Mouse (Mus musculus): Measurements from ENCODE around the gene Ptgir. TPM values are rescaled to one million over a fixed set of nuclear protein-coding genes. Genes with fewer than 3 reads are reported as not detected.
A peak's percentile ranks its signal among the peaks of the same experiment; 100 is the strongest.

Ptgir gene
- polyA plus RNA-seq, 1 experiment from 2014 or later: 0.83 TPM

DNA sequence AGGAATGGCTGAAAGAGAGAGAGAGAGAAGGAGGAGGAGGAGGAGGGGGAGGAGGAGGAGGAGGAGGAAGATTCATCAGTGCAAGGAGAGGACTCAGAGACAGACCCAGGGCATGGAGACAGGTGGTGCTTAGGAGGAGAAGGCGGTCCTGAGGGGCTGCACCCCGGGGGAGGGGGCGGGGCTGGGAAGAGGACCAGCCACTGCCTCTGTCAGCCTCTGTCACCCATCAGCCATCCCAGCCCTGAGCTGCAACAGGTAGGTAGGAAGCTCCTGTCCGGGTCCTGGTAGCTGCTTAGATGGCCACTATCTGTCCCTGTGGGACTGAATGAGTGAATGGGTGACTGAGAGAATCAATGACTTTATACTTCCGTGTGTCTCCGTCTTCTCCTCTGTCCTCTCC, 12.7 kb upstream of the Ptgir start:
- Histone ChIP-seq H3K27ac (no peak overlapping the region), H3K27me3 (peaks cover 50% of the 10 kb centered on the region), H3K4me1 (replicated peaks) (peaks cover 35% of the 10 kb centered on the region), H3K36me3 (no peaks in the 10 kb centered on the region), H3K9ac (no peak overlapping the region), H3K4me3 (no peak overlapping the region), H3K9me3 (no peaks in the 10 kb centered on the region), H3K4me2 (0 out of 2 replicates have a peak overlapping the region, but pooled peaks have one; percentile 4)
- ATAC-seq (ENCODE audit: low FRiP score): no peak
- WGBS: 6% methylated on average over 6 of the region's 6 CpGs

- no peaks in the 10 kb centered on the region for H3K9me3 ChIP-seq
- no peak overlapping the region for H3K27ac ChIP-seq
- H3K4me1 ChIP-seq (replicated peaks): peaks cover 36% of the 10 kb centered on the region
- no peaks in the 10 kb centered on the region for H3K36me3 ChIP-seq
- peak overlapping the region; percentile 35; the same call in 1 of the 2 replicates for H3K9ac ChIP-seq
- peaks cover 45% of the 10 kb centered on the region for H3K27me3 ChIP-seq
- H3K4me2 ChIP-seq: peak overlapping the region; percentile 53
- H3K4me3 ChIP-seq: no peak overlapping the region
- WGBS: 0% methylated on average over 4 of the region's 4 CpGs
- ATAC-seq (ENCODE audit: low FRiP score): no peak
These were observed 12.0 kb upstream of the Ptgir start for GRCm38 (mm10) chr7:16894279-16894678.

DNA sequence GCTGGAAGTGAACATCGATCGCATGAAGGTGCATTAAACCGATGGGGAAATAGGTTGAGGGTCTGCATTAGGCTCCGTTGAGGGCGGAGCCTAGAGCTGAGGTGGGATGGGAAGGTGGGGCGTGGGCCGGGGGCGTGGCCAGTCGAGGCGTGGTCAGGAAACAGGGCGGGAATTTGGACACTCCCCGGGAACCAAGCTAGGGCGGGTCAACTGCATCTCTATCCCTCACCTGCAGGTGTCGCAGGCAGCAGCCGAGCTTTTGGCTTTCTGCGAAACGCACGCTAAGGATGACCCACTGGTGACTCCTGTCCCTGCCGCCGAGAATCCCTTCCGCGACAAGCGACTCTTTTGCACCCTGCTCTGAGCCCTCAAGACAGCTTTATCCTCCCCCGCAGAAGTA, 11.3 kb upstream of the Ptgir start:
- Histone ChIP-seq H3K4me1 (replicated peaks) (peaks cover 42% of the 10 kb centered on the region), H3K9ac (peak overlapping the region; percentile 35; the same call in 1 of the 2 replicates), H3K9me3 (no peaks in the 10 kb centered on the region), H3K27ac (no peak overlapping the region), H3K27me3 (peaks cover 38% of the 10 kb centered on the region), H3K4me3 (peak overlapping the region; percentile 23), H3K36me3 (no peaks in the 10 kb centered on the region), H3K4me2 (peak overlapping the region; percentile 53)
- peak; percentile 51 for ATAC-seq (ENCODE audit: low FRiP score)
- WGBS: under 1% methylated on average over 24 of the region's 24 CpGs

- Histone ChIP-seq H3K4me1 (replicated peaks) (peaks cover 47% of the 10 kb centered on the region), H3K9ac (peak overlapping the region; percentile 29; the same call in 1 of the 2 replicates), H3K4me3 (peak overlapping the region; percentile 23), H3K36me3 (no peaks in the 10 kb centered on the region), H3K9me3 (no peaks in the 10 kb centered on the region), H3K27me3 (peaks cover 34% of the 10 kb centered on the region), H3K4me2 (peak overlapping the region; percentile 53), H3K27ac (no peak overlapping the region)
- 28% methylated on average over 10 of the region's 10 CpGs for WGBS
- no peak for ATAC-seq (ENCODE audit: low FRiP score)
These were observed 10.8 kb upstream of the Ptgir start for GRCm38 (mm10) chr7:16895511-16895910.

DNA sequence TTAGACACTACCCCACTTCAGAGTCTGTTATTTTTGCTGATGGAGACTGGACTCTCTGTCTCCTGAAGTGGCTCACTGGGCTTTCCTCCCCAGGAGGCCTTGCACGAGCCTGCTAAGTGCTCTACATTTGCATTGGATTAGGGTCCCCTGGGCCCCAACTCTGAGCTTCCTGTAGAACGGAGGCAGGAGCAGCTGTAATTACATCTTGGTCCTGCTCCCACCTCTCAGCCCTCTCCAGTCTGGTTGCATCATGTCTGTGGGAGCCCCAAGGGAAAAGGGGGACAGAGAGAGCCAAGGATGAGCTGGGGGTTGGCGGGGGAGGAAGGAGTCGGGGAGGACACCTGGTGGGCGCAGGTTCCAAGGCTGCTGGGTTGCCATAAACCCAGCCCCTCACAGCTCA, 5.8 kb upstream of the Ptgir start:
- H3K9me3 ChIP-seq: no peaks in the 10 kb centered on the region
- no peak overlapping the region; the same call in 1 of the 2 replicates for H3K9ac ChIP-seq
- peak overlapping the region; percentile 35; the same call in 1 of the 2 replicates for H3K27ac ChIP-seq
- no peak overlapping the region for H3K4me3 ChIP-seq
- 14% methylated on average over 5 of the region's 5 CpGs for WGBS
- H3K4me2 ChIP-seq: no peak overlapping the region
- H3K36me3 ChIP-seq: no peaks in the 10 kb centered on the region
- no peak for ATAC-seq (ENCODE audit: low FRiP score)
- peaks cover 29% of the 10 kb centered on the region for H3K4me1 ChIP-seq (replicated peaks)
- H3K27me3 ChIP-seq: 0 out of 2 replicates have a peak, but pooled peaks cover 6% of the 10 kb centered on the region

- 91% methylated on average over 2 of the region's 2 CpGs for WGBS
These were observed 2.8 kb upstream of the Ptgir start for GRCm38 (mm10) chr7:16903439-16903955.

DNA sequence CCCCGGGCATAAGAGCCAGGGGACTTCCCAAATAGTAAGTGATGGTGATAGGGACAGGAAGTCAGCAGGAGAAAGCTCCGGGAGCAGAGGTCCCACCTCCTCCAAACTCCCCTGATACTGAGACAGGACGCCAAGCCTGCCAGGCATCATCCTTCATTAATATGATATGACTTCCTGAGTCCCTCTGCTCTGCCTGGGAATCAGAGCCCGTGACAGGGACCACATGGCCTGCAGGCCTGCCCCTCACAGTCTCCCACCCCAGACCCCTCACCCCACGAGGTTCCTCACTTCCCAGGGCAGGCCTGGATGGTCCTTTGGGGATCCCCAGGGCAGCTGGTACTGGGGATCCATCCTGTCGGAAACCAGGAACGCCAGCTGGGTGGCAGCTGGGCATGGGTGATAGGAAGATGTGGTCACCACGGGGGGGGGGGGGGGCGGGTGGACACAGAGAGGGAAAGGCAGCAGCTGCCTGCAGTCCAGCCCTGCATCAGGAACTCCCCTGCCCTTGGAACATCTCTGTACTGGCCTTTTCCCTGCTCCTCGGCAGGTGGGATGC, 2.1 kb upstream of the Ptgir start:
- H3K9me3 ChIP-seq: no peaks in the 10 kb centered on the region
- 0 out of 2 replicates have a peak, but pooled peaks cover 6% of the 10 kb centered on the region for H3K27me3 ChIP-seq
- 43% methylated on average over 7 of the region's 10 CpGs for WGBS
- H3K4me3 ChIP-seq: no peak overlapping the region
- H3K27ac ChIP-seq: no peak overlapping the region
- no peaks in the 10 kb centered on the region for H3K36me3 ChIP-seq
- no peak overlapping the region for H3K9ac ChIP-seq
- peaks cover 53% of the 10 kb centered on the region for H3K4me1 ChIP-seq (replicated peaks)
- no peak for ATAC-seq (ENCODE audit: low FRiP score)
- no peak overlapping the region for H3K4me2 ChIP-seq

More at GRCm38 (mm10) chr7:16903439-16903955, 2.8 kb upstream of the Ptgir start:
- no peak overlapping the region for H3K27ac ChIP-seq
- H3K27me3 ChIP-seq: 0 out of 2 replicates have a peak, but pooled peaks cover 6% of the 10 kb centered on the region
- H3K9ac ChIP-seq: no peak overlapping the region
- no peak for ATAC-seq (ENCODE audit: low FRiP score)
- no peak overlapping the region for H3K4me2 ChIP-seq
- peaks cover 46% of the 10 kb centered on the region for H3K4me1 ChIP-seq (replicated peaks)
- no peaks in the 10 kb centered on the region for H3K36me3 ChIP-seq
- H3K9me3 ChIP-seq: no peaks in the 10 kb centered on the region
- H3K4me3 ChIP-seq: no peak overlapping the region

DNA sequence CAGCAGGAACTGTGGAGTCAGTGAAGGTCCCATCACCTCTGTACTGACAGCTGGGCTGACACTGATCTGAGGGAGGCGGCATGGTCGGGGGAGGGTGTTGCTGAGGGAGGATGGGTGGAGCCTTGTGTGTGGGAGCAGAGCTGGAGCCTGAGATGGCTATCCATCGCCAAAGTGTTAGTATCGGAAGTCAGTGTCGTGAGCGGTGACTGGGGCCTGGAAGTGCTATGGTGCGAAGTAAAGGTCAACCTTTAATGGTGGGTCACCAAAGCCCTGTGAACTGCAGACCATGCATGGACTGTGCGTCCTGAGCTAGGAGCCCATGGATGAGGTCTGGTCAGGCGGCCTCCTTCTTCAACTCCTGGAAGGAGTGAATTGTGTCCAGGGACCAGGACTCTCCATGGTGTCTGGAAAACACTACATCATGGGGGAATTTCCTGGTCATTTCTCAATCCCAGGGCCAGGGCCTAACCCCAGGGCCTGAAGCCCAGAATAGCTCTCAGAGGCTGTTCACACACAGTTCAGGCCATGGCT, 734 bp upstream of the Ptgir start:
- 62% methylated on average over 9 of the region's 9 CpGs for WGBS
- no peaks in the 10 kb centered on the region for H3K9me3 ChIP-seq
- H3K4me1 ChIP-seq (replicated peaks): peaks cover 45% of the 10 kb centered on the region
- no peak overlapping the region for H3K27ac ChIP-seq
- no peak for ATAC-seq (ENCODE audit: low FRiP score)
- no peaks in the 10 kb centered on the region for H3K36me3 ChIP-seq
- H3K27me3 ChIP-seq: 0 out of 2 replicates have a peak, but pooled peaks cover 6% of the 10 kb centered on the region
- no peak overlapping the region for H3K4me3 ChIP-seq
- no peak overlapping the region for H3K4me2 ChIP-seq
- H3K9ac ChIP-seq: no peak overlapping the region

DNA sequence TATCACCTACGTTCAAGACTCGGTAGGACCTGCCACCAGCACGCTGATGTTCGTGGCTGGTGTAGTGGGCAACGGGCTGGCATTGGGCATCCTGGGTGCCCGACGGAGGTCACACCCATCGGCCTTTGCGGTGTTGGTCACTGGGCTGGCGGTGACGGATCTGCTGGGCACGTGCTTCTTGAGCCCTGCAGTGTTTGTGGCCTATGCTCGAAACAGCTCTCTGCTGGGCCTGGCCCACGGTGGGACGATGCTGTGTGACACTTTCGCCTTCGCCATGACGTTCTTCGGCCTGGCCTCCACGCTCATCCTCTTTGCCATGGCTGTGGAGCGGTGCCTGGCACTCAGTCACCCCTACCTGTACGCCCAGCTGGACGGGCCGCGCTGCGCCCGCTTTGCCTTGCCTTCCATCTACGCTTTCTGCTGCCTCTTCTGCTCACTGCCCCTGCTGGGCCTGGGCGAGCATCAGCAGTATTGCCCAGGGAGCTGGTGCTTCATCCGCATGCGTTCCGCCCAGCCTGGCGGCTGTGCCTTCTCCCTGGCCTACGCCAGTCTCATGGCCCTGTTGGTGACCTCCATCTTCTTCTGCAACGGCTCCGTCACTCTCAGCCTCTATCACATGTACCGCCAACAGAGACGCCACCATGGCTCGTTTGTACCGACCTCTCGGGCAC, 734 bp downstream of the Ptgir start:
- Histone ChIP-seq H3K4me3 (no peak overlapping the region), H3K36me3 (no peaks in the 10 kb centered on the region), H3K27me3 (0 out of 2 replicates have a peak, but pooled peaks cover 6% of the 10 kb centered on the region), H3K9me3 (no peaks in the 10 kb centered on the region), H3K4me1 (replicated peaks) (peaks cover 41% of the 10 kb centered on the region), H3K9ac (no peak overlapping the region), H3K27ac (no peak overlapping the region), H3K4me2 (no peak overlapping the region)
- ATAC-seq (ENCODE audit: low FRiP score): no peak
- 93% methylated on average over 41 of the region's 41 CpGs for WGBS

GRCm38 (mm10) chr7:16907842-16908241, 1.6 kb downstream of the Ptgir start:
- H3K9me3 ChIP-seq: no peaks in the 10 kb centered on the region
- H3K27me3 ChIP-seq: 0 out of 2 replicates have a peak, but pooled peaks cover 3% of the 10 kb centered on the region
- no peak overlapping the region for H3K4me3 ChIP-seq
- no peaks in the 10 kb centered on the region for H3K36me3 ChIP-seq
- no peak overlapping the region for H3K4me2 ChIP-seq
- WGBS: 79% methylated on average over 7 of the region's 7 CpGs
- peaks cover 46% of the 10 kb centered on the region for H3K4me1 ChIP-seq (replicated peaks)
- no peak overlapping the region for H3K9ac ChIP-seq
- no peak overlapping the region for H3K27ac ChIP-seq
- ATAC-seq (ENCODE audit: low FRiP score): no peak

- WGBS: 50% methylated on average over 11 of the region's 11 CpGs
These were observed 2.1 kb downstream of the Ptgir start for GRCm38 (mm10) chr7:16908367-16908766.

GRCm38 (mm10) chr7:16908859-16909258, 2.6 kb downstream of the Ptgir start:
- ATAC-seq (ENCODE audit: low FRiP score): no peak
- Histone ChIP-seq H3K4me2 (no peak overlapping the region), H3K4me3 (no peak overlapping the region), H3K9ac (peak overlapping the region; percentile 53; the same call in 1 of the 2 replicates), H3K27ac (no peak overlapping the region), H3K36me3 (peaks cover under 1% of the 10 kb centered on the region), H3K9me3 (no peaks in the 10 kb centered on the region), H3K4me1 (replicated peaks) (peaks cover 51% of the 10 kb centered on the region), H3K27me3 (0 out of 2 replicates have a peak, but pooled peaks cover under 1% of the 10 kb centered on the region)
- 70% methylated on average over 11 of the region's 11 CpGs for WGBS

More at GRCm38 (mm10) chr7:16908367-16908766, 2.1 kb downstream of the Ptgir start:
- Histone ChIP-seq H3K9ac (no peak overlapping the region; the same call in 1 of the 2 replicates), H3K4me3 (no peak overlapping the region), H3K4me2 (no peak overlapping the region), H3K27me3 (0 out of 2 replicates have a peak, but pooled peaks cover 3% of the 10 kb centered on the region), H3K36me3 (no peaks in the 10 kb centered on the region), H3K4me1 (replicated peaks) (peaks cover 51% of the 10 kb centered on the region), H3K27ac (no peak overlapping the region), H3K9me3 (no peaks in the 10 kb centered on the region)
- ATAC-seq (ENCODE audit: low FRiP score): no peak

All from hindbrain, embryonic 13.5 days (tissue).